Mouse (Mus musculus) frontal cortex, postnatal 14 days (tissue): ENCODE measurements around the gene Tmem165.

Source experiments
- DNase-seq, 2 experiments: peaks; one replicate each; pipeline ENCODE4 v3.0.0; 2022; ENCODE audit warnings: low spot score in 2 of 2

Tmem165 gene

DNA sequence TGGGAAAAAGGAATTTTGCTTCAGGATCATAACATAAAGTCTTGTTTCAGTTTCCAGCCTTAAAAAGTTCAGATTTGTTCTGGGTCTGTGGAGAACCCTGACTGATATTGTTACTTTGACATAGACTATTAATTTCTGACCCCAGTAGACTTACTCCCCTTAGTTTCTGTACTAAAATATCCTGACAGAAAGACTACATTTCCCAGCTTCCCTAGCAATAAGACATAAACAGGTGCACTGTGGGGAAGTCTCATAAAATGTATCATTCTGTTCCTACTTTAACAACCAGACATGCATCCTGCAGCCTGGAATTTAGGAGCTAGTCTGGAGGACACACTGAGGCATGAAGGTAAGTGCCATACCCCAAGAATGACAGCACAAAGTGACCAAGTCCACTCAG, 12.6 kb upstream of the Tmem165 start:
- no peak for DNase-seq

DNA sequence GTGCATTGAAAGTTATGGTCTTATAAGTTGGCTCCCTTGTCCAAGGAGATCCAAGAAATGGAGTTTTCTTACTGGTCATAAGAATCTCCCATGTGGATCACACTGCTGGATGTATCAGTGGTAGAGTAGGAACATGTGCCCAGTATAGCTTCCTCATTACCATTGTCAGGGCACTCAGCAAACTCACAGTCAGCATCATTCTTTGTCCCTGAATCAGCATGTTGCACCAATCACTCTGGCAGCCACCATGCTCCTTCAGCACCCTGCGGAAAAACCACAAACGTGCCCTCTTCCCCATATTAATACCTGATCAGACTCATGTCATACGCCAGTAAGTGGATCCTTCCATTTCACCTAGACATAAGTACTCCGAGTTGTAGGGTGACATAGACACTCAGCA, 8.6 kb upstream of the Tmem165 start:
- no peak for DNase-seq

DNA sequence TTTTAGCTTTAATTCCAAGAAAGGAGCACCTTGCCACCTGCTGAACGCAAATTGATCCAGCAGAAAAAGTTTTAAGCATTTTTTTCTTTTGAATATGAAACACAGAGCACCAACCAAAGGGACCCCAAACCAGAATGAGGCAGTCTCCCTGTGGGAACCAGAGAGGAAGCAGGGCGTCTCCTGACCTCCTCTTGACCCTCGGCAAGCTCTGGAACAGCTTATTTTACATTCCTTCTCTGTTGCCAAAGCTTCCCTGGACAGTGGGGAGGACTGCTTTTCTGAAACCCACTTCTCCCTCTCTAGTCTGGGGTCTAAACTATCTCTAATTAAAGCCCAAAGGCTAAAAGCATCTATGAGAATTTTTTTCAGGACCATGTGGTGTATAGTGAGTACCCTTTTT, 7.3 kb upstream of the Tmem165 start:
- no peak for DNase-seq

DNA sequence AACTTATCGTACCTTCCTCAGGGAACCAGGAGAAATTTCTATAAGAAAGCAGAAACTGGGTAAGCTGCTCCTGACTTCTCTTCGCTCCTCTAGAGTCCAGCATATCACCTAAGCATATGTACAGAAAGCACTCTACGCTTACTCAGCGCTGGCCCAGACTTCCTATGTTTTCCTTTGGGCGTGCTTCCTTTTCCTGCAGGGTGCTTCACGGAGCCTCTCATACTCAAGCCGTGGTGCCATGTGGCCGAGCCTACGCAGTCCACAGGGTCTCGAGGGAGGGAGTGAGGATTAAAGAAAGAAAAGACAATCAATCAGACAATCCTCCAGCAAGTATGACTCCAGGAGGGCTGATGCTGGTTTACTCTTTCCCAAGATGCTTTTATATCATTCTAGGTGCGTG, 6.8 kb upstream of the Tmem165 start:
- DNase-seq = no peak

DNA sequence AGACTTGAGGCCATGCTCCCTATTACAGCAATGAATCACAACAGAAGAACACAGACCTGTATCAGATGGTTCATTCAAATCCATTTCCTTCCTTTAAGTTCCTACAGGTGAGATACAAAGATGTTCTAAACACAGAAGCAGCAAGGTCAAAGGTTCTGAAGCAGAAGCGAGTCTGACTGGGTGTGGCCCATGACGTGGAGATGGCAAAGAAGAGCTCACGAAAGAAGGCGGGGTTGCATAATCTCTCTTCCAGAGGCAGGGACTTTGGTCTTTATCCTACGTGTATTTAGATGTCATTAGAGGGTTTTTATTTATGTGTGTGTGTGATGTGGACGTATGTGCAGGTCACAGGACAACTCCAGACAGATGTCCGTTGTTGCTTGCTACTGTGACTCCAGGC, 6.0 kb upstream of the Tmem165 start:
- no peak for DNase-seq

DNA sequence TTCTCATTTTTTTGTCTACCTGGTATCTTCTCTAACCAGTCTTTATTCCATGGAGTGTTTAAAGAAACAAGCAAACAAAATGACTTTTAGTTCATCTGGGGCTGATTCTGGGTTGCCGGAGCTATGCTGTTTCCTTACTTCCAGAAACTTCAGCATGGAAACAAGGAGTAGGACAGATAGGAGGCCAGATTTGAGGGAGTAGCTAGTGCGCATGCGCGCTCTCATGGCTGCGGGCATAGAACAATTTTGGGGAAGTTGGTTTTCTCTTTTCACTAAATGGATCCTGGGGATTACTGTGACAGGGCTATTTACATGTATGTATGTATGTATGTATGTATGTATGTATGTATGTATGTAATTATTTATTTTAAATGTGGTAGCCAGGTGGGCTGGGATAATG, 4.5 kb upstream of the Tmem165 start:
- DNase-seq = no peak

DNA sequence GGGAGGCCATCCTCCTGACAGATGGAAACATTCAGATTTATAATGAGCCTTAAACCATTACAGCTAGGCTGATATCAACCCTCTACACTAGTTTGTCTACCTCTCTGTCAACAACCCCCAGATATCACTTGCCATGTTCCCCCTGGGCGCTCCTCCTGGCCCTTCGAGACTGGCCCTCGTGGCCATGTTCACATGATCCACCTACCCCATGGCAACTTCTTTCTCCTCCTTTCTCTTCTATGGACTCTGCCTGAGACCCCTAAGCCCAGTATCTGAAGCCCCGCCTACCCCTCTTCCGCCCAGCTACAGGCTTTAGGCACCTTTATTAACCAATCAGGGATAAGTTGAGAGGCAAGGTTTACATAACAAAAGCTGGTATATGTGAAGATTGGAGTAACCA, 3.9 kb upstream of the Tmem165 start:
- DNase-seq = no peak

DNA sequence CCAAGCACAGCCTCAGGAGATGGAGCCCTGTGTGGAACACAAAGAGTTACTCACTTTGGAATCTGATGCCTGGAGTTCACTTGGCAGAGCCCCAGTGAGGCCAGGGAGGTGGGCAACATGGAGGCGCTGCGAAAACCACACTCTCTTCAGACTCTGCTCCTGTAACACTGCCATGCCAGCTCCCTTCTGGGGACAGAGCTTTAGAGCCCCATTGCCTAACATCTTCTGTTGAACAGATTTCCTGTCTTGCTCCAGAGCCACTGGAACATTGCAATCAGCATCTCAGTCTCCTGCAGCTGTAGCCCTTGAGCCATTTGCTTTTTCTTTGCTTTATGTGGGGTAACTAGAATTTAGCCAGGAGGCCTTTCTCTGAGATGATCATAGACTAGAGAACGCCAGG, 1.4 kb upstream of the Tmem165 start:
- no peak for DNase-seq

DNA sequence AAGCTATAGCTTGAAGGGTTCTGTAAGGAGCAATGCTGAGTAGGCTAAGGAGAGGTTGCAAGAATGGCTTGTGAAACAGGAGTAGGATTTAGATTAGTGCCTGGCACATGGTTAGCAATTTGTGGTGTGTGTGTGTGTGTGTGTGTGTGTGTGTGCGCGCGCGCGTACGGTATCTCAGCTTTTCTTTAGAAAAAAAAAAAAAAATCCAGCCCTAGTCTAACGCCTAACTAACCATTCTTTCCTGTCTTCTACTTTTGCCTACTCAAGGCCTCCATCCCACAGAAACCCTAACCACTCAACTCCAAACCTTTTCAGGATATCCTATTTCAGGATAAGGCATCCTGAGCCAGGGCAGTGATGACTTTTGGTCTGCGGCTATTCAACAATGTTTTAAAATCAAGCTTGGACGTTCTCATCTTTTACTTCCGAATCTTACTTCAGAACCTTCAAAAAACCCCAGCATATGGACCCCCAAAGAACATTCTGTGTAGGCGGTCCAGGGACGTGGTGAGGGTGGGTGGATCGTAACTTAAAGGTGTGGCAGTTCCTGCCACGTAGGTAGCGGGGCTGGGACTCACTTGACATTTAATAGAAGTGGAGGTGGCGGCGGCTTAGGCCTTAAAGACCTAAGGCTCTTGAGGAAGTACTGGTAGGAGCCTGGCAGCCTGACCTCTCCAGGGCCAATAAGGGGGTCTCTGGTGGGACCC, 484 bp upstream of the Tmem165 start:
- no peak for DNase-seq

DNA sequence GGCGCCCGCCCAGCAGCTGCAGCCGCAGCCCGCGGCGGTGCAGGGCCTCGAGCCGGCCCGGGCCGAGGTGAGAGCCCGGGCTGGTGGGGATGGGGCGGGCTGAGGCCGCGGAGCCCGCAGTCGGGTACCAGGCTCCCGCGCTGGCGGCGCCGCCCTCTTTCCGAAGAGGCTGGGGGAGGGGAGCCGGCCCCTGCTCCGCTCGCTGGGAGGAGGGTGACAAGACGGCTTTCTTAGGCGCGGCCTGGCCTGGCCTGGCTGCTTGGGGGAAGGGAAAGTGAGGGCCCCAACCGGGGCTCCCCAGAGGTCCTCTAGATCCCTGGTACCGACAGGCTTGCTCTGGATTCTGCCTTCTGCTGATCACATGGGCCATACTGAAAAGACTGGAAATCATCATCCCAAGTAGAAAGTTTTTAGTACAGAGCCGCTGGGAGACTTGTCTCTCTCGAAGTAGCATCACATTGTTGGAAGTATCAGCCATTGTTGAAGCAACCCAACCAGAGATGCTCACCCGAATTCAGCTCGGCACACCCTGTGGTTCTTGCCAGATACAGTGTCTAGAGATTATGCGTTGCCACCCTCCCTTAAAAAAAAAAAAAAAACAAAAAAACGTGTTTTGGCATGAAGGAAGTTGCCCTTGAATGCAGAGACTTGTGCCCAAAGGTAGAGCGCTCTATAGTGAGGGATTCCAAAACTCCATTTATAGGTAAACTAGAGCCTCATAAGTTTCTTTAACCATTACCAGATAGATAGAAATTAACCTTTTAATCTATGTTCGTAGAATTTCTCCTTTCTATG, 803 bp downstream of the Tmem165 start:
- peak; percentile 25 to 48 for DNase-seq

DNA sequence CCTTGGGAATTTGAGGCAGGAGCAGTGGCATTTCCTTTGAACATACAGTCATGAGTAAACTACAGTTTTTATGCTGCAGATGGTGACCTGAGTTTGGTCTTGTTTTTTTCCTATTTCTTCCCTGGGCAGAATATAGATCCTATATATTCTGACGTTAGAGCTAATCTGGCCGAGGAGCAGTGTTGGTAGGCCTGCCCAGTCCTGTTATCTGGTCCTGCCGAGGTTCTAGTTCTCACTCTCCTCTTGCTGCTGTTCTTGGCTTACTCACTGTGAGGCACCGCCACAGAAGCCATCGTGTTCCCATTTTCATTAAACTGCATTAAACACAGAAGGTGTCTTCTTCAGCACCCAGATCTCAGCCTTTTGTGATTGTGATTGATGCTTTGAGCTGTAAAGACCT, 4.2 kb downstream of the Tmem165 start:
- DNase-seq = no peak

DNA sequence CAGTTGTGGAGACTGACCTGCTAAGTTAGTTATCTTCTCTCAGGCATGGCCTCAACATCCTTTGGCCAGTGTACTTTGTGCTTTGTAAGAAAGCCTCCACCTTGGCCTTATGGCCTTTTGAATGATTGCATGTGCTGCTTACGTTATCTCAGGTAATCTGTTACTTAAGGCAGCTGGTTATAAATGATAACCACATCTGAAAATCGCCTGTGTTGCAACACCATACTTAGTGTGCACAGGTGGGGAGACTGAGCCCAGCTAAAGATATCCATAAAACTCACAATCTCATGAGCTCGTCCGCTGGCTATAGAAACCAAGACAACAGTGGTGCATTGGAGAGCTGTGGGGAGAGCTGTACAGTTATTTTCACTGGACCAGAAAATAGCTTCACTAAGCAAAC, 6.9 kb downstream of the Tmem165 start:
- no peak for DNase-seq

DNA sequence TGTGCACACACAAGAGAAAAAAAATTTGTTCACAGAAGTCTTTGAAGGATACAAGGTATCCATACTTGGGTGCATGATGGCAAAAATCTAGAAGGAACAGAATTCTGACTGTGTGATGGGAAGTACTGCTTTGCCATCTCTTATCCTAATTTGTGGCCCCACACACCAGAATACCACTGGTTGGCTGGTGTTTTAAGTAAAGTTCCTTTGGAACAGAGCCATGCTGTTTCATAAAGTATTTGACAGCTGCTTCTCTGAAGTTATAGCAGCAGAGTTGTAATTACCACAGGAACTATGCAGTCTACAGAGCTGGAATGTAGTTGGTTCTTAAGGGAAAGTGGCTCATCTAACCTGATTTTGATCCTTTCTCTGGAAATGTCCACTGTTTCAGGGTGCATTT, 9.4 kb downstream of the Tmem165 start:
- DNase-seq = no peak

DNA sequence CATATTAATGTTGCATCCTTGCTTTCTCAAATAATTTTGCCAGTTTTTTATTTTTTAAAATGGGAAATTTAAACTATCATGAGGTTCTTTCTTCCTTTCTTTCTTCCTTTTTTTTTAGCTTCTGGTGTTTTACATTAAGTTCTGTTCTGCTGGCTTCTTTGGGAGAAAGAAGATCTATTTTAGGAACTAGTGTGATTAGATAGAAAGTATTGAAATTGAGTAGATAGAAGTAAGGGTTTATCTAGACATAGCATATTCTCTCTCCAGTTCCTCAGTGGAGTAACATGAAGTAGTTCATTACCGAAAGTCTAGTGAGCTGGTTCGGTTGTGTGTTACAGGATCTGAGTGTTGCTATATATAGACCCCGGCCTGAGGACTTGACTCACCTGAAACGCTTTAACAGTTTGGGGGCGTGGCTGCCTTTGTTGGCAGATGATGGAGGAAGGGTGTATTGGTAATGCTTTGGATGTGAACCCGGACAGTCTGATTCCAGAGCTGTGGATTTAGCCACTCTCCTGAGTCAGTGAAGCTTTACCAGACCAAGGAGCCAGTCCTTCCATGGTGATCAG, 10.8 kb downstream of the Tmem165 start:
- no peak for DNase-seq

DNA sequence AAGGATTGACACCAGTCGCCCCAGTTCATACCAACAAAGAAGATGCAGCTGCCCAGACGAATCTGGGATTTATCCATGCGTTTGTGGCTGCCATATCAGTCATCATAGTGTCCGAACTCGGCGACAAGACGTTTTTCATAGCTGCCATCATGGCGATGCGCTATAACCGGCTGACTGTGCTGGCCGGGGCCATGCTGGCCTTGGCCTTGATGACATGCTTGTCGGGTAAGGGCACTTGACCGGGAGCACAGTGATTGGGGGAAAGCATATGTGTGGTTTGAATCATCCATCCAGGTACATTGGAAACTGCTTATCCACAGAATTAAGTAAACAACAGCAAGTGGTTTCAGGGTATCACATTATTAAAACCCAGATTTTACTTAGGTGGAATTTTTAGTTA, 15.7 kb downstream of the Tmem165 start:
- no peak for DNase-seq

DNA sequence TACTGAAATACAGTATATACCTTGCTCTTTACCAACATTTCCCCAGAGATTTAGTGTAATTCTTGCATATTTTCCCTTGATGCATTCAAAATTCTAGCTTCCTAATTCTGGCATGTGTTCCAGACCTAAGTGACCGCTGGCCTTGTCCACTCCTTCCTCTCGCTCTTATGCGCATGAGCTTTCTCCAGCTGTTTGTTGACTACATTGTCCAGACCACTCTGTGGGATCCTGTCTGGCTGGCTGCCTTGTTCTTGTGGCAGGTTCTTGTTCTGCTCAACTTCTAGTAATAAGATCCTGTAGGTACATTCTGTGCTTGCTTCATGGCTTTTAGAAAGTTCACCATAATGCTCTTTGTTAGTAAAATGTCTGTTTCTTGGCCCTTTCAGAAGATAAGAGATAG, 19.5 kb downstream of the Tmem165 start:
- DNase-seq = no peak

DNA sequence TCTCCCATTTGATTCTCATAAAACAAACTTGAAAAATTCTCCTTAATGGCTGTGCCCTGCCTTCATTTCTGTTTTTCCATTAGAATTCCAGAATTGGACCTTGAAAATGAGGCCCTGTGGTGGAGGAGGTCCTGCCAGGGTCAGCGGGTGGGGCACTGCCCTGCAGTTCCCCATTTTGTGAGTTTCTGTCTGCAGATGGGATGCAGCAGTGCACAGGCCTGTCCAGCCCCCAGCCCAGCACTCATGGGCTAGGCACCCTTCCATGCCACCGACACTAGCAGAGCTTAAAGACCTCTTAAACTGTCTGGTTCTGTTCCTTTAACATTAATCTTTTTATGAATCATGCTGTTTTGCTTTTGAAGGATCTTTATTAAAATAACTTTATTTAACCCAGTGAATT, 22.2 kb downstream of the Tmem165 start:
- no peak for DNase-seq

DNA sequence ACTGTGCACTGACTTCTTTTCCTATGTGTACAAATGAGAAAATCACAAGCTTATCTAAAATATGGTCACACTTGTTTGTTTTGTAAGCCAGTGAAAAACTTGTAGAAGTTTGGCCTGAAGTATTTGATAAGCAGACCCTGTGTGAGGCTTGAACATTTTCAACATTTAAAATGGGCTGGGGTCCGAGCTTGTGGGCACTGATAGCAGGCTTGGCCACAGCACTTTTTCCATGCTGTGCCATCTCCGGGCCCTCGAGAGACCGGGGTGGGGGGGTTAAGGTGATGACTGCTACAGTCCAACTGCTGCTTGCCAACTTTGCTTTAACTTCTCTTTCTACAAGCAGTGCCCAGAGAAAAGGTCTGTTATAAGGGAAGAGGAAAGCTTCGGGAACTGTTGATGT, 24.4 kb downstream of the Tmem165 start:
- DNase-seq = no peak

DNA sequence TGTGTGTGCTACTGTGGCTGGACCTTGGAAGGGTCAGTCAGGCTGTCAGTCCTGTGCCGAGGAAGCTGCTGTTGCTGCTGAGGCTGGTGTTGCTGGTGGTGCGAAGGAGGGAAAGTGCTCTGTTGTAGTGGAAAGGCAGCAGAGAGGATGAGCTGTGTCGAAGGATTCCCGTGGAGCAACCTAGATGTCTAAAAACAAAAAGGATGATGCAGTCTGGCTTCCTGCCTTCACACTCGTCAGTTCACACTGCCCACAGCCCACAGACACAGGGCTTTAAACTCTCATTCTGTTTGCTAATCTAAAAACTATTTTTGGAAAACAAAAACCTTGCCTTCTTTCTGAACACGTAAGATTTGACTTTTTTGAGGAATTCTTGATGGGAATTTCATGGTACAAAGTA, 33.0 kb downstream of the Tmem165 start:
- DNase-seq = no peak

DNA sequence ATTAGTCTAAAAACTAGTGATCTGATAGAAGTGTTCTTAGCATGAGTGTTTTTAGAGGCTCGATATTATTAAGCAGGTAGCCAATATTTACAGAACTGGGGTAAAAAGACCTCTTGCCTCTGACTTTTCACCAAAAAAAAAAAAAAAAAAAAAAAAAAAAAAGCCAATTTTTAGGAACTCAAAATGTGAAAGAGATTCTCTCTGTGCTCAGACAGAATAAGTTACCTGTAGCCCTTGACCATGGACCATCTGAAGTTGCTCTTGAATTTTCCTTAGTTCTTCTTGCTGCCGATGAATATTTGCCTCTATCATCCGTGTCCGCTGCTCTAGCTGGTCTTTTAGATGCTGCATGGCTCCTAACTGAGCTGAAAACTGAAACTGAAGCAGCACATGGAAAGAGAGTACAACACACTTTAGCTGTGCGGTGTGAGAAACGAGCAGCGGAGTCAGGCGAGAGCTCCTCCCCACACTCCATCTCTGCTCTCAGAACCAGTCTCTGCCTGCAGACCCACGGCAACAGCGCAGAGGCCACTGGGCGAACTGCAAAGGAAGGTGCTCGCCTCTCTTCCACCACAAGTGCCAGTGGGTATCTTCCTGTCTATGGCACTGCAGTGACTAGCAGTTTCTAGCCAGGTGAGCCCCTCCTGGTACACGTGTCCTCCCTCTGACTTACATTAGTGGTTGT, 47.6 kb downstream of the Tmem165 start:
- DNase-seq = no peak

DNA sequence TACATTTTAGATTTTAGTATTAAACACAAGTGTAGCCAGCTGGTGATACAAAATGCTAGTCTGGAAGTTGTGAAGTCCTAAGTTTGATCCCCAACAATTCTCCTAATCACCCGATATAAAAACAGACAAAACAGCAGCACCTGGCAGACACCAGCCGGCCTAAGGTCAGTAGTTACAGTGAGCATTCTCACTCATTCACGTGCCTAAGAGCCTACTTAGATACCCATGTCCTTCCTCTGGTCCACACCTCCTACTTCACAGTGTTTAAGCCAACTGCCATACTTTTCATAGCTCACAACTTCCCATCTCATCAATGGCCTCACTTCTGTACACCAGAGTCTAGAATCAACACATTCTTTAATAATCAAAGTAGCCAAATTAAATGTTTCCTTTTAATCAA, 59.6 kb downstream of the Tmem165 start:
- DNase-seq = no peak

DNA sequence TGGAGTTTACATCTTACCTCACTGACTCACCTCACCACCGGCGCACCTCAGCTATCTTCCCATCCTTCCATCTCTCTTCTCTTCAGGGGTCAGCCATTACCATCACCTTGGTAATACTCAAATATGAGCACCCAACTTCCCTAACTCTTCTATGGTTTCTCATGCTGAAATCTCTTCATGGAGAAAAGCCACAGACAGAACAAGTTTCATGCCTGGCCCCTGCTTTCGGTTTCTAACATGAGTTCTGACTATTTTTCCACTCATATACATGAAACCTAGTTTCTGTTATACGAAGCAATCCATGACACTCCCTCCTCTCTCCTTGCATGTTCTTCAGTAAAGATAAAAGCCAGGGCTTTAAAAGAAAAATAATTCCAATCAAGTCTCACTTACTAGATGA, 60.2 kb downstream of the Tmem165 start:
- no peak for DNase-seq

DNA sequence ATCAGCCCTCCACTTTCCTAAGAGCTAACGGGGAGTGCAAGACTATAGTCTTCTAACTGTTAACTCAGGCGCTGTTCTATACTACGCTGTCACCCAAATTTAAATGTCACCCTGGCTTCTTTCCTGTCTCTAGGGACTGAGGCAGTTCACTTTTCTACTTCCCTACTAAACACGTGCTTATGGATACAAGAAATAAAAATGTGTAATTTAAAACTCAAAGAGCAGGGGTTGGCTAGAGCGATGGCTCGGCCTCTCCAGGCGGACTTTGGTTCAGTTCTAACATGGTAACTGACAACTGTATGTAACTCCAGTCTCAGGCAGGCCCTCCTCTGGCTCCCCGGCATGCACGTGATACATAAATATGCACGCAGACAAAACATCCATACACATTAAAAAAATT, 60.8 kb downstream of the Tmem165 start:
- DNase-seq = no peak
